Mouse (Mus musculus) kidney, postnatal 0 days (tissue): ENCODE measurements around the gene BC005561. TPM values are rescaled to one million over a fixed set of nuclear protein-coding genes. Genes with fewer than 3 reads are reported as not detected.

Source experiments
- ATAC-seq: fragments of 200-750 bp; cut with Nextera tagmentation; replicated peaks from 2 replicates; pipeline ENCODE4 v1.8.0; 2017; ENCODE audit warnings: low read depth, moderate number of reproducible peaks, moderate TSS enrichment, moderate library complexity; ENCODE audit not compliant: low FRiP score
- DNase-seq: peaks from one replicate; pipeline ENCODE4 v3.0.0-alpha.2; 2016; ENCODE audit warnings: low spot score
- H3K27ac ChIP-seq: fragments of 300-500 bp; sonication (generic); 2 replicates; pipeline ENCODE4 v1.5.1; 2014; ENCODE audit warnings: mild to moderate bottlenecking
- H3K27me3 ChIP-seq: fragments of 300-500 bp; sonication (generic); 2 replicates; pipeline ENCODE4 v1.6.1; 2014; ENCODE audit warnings: low read length, mixed read lengths; ENCODE audit not compliant: insufficient read depth
- H3K36me3 ChIP-seq: fragments of 300-500 bp; sonication (generic); 2 replicates; pipeline ENCODE4 v1.6.1; 2014; ENCODE audit warnings: low read length, mixed read lengths; ENCODE audit not compliant: insufficient read depth
- H3K4me1 ChIP-seq: fragments of 300-500 bp; sonication (generic); replicated peaks from 2 replicates; pipeline ENCODE4 v1.6.1; 2014; ENCODE audit warnings: antibody characterized with exemption, low read length, mixed read lengths; ENCODE audit not compliant: insufficient read depth
- H3K4me2 ChIP-seq: fragments of 300-500 bp; sonication (generic); 2 replicates; pipeline ENCODE4 v1.6.1; 2014; ENCODE audit warnings: mild to moderate bottlenecking, low read length, moderate library complexity, mixed read lengths
- H3K4me3 ChIP-seq: fragments of 300-500 bp; sonication (generic); replicated peaks from 2 replicates; pipeline ENCODE4 v1.5.1; 2014; ENCODE audit warnings: low read depth, low read length
- H3K9ac ChIP-seq: fragments of 300-500 bp; sonication (generic); 2 replicates; pipeline ENCODE4 v1.6.1; 2014; ENCODE audit warnings: low read depth, low read length
- H3K9me3 ChIP-seq: fragments of 300-500 bp; sonication (generic); replicated peaks from 2 replicates; pipeline ENCODE4 v1.6.1; 2016; ENCODE audit warnings: low read length, inconsistent platforms, mixed read lengths
- CTCF ChIP-seq: IDR thresholded peaks from 2 replicates; pipeline ENCODE4 v1.5.1; 2016; ENCODE audit warnings: antibody characterized with exemption, low read depth, mild to moderate bottlenecking, moderate library complexity
- WGBS: fragments of 180-500 bp; shearing (Covaris S2); extraction: QIAGEN DNeasy Blood & Tissue Kit; methylation state at CpG from one replicate; pipeline ENCODE4 v1.1.7; 2014; 5-methylcytosine and 5-hydroxymethylcytosine counted together
- polyA plus RNA-seq: library from polyadenylated mRNA; unstranded; fragments of >200 nt; fragmentation: Nextera tagmentation; extraction: Ambion mirVana; gene quantifications from 2 replicates; pipeline ENCODE4 v1.2.1, GENCODE M21; 2015

BC005561 gene
- 9.8 TPM in 2 replicates for polyA plus RNA-seq

DNA sequence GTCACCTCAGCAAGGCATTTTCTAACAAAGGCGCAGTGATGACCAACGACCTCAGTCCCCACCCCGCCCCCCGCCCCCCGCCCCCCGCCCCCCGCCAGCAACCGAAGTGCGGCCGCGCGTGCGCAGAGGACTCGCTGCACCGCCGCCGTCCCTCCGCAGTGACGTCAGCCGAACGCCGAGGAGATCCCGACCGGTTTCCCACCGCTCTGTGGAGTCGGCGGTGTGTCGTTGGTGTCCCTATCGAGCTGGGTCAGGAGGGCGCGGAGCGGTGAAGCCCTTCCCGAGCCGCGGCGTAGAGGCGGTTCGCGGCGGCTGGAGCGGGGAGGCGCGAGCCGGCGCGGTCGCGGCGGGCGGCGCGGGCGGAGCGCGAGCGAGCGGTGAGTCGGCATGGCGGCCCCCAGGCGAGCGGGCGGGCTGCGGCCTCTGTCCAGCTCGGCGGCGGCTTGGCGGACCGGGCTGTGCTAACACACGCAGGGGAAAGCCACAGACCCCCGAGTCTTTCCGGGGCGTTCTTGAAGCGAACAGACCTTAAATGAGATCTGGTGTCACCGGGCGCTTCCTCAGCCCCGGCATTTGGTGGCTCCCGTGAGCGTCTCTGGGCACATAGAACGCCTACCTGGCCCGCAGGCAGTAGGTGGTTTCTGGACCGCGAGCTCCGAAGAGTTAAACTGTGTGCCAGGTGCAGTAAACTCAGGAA lies at the start of gene BC005561:
Gene BC005561 (plus strand): TSS at position 158 of the 697 bp plus-strand sequence.
- peak within 1 kb of the TSS; percentile 92 for H3K27ac ChIP-seq
- no peaks in the 10 kb centered on the region for H3K27me3 ChIP-seq
- DNase-seq (peak; percentile 92), ATAC-seq (peak; percentile 92)
- peaks cover 6% of the 10 kb centered on the region for H3K36me3 ChIP-seq
- H3K4me3 ChIP-seq: peak within 1 kb of the TSS; percentile 94
- under 1% methylated on average over 69 of the region's 83 CpGs for WGBS
- TF ChIP-seq CTCF: no peak
- peaks cover 6% of the 10 kb centered on the region; the same call in 1 of the 2 replicates for H3K4me1 ChIP-seq
- H3K9ac ChIP-seq: peak within 1 kb of the TSS; percentile 93
- peak within 1 kb of the TSS; percentile 70 for H3K4me2 ChIP-seq
- H3K9me3 ChIP-seq: no peaks in the 10 kb centered on the region

DNA sequence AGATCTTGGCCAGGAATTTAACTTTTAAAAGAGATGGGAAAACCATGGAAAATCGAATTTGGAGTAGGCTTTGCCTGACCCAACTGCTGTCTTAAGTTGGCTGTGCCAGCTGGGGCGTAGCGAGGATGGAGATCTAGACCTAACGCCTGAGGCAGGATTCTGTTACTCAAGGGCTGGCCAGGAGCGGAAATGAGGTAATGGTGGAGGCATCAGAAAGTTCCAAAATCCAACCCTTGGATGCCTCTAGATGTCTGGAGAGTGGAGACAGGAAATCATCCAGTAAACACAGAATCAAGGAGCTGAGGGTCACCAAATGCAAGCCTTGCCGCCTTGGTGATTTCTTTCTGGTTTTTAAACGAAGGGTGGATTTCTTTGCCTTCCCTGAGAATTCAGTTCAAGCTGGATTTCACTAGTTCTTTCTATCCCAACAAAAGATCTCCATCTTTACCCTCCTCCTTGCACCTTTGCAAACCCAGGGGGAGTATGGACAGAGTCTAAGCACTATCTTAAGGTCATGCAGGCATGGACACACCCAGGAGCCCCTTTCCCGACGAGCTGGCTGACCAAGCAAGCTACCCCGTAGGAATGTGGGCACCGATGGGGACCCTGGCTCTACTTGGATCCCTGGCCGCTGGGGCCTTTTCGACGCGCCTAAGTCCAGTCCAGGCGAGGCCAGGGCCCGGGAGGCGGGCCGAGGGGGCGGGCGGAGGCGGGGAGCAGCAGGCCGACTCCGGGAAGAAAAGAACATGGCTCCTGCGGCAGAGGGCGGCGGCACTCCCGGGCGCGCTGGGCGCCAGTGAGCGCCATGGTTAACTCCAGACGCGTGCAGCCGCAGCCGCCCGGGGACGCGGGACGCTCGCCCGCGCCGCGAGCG lies 49.1 kb upstream of the BC005561 start, which contains the start of gene Pkd2:
Gene Pkd2 (plus strand): TSS at position 619 of the 874 bp plus-strand sequence.
- DNase-seq: peak; percentile 90
- WGBS: 9% methylated on average over 42 of the region's 46 CpGs

DNA sequence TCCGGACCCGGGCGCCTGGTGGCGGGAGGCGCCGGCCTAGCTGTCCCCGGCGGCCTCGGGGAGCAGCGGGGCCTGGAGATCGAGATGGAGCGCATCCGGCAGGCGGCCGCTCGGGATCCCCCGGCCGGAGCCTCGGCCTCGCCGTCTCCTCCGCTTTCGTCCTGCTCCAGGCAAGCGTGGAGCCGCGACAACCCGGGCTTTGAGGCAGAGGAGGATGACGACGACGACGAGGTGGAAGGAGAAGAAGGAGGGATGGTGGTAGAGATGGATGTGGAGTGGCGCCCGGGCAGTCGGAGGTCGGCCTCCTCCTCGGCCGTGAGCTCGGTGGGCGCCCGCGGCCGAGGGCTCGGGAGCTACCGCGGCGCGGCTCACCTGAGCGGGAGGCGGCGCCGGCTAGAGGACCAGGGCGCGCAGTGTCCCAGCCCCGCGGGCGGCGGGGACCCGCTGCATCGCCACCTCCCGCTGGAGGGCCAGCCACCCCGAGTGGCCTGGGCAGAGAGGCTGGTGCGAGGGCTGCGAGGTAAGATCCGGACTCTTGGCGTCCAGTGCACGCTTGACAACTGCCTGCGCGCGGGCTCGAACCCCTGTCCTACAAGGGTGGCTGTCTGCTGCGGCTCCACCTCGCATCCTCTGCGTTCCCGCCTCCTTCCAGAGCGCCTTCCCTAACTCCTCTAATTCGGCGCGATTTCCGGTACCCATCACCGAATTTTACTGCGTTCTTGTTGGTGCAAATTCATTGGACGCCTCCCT lies 48.3 kb upstream of the BC005561 start:
- peak; percentile 64 for ATAC-seq
- Histone ChIP-seq H3K9ac (peak overlapping the region; percentile 98), H3K27me3 (no peaks in the 10 kb centered on the region), H3K9me3 (no peaks in the 10 kb centered on the region), H3K4me1 (peaks cover 7% of the 10 kb centered on the region; the same call in 1 of the 2 replicates), H3K4me3 (peak overlapping the region; percentile 95), H3K36me3 (peaks cover 3% of the 10 kb centered on the region; the same call in 1 of the 2 replicates), H3K4me2 (peak overlapping the region; percentile 78), H3K27ac (peak overlapping the region; percentile 98)
- 1% methylated on average over 50 of the region's 82 CpGs for WGBS
- peak; percentile 82 for DNase-seq
- TF ChIP-seq CTCF: no peak

More for the DNA sequence above, 49.1 kb upstream of the BC005561 start, which contains the start of gene Pkd2:
- Histone ChIP-seq H3K9ac (peak within 1 kb of the TSS; percentile 98), H3K4me3 (peak within 1 kb of the TSS; percentile 95), H3K27me3 (no peaks in the 10 kb centered on the region), H3K36me3 (peaks cover 2% of the 10 kb centered on the region; the same call in 1 of the 2 replicates), H3K4me1 (peaks cover 7% of the 10 kb centered on the region; the same call in 1 of the 2 replicates), H3K9me3 (no peaks in the 10 kb centered on the region), H3K27ac (peak within 1 kb of the TSS; percentile 98), H3K4me2 (peak within 1 kb of the TSS; percentile 78)
- no peak for TF ChIP-seq CTCF
- peak; percentile 90 for ATAC-seq

DNA sequence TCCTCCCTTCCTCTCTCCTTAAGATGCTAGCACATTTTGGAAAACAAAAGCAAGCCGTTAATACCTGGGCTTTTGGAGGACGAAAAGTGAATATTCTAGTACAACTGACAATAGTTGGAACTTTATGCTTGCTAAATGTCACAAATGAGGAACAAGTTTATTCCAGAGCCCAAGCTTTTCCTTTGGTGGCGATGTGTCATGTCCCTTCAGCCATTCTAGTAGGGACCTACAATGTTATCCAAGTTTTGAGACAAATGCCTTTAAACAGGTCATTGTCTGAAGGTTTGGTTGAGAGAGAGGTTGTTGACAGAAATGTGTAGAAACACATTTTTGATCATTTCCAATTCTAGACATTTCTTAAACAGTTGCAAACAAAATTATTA lies 47.7 kb upstream of the BC005561 start:
- DNase-seq (no peak), ATAC-seq (no peak)
- H3K9me3 ChIP-seq: no peaks in the 10 kb centered on the region
- 15% methylated on average over 3 of the region's 3 CpGs for WGBS
- peaks cover 6% of the 10 kb centered on the region; the same call in 1 of the 2 replicates for H3K36me3 ChIP-seq
- no peak for TF ChIP-seq CTCF
- H3K4me3 ChIP-seq: peak overlapping the region; percentile 95
- H3K4me2 ChIP-seq: peak overlapping the region; percentile 78
- H3K27ac ChIP-seq: peak overlapping the region; percentile 98; the same call in 1 of the 2 replicates
- peaks cover 7% of the 10 kb centered on the region; the same call in 1 of the 2 replicates for H3K4me1 ChIP-seq
- H3K27me3 ChIP-seq: no peaks in the 10 kb centered on the region
- peak overlapping the region; percentile 98; the same call in 1 of the 2 replicates for H3K9ac ChIP-seq

DNA sequence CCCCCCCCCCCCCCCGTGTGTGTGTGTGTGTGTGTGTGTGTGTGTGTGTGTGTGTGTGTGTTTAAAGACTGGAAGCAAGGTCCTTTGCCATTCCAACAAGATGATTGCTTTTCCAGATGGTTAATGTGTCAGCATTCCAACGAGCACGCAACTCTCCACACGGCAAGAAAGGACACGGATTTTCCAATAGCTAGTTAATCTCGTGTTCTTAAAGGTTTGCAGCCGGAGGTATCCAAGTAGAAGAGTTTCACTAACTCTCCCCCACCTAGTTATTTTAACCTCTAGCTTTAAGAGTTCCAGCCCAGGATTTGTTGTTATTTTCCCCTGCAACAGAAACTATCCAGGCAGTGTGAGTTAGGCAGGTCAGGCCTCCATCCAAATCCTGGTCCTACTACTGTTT lies 47.3 kb upstream of the BC005561 start:
- H3K27ac ChIP-seq: no peak overlapping the region
- no peak for TF ChIP-seq CTCF
- H3K4me2 ChIP-seq: peak overlapping the region; percentile 78
- ATAC-seq: no peak
- peaks cover 7% of the 10 kb centered on the region; the same call in 1 of the 2 replicates for H3K4me1 ChIP-seq
- H3K27me3 ChIP-seq: no peaks in the 10 kb centered on the region
- 7% methylated on average over 6 of the region's 7 CpGs for WGBS
- peak overlapping the region; percentile 95 for H3K4me3 ChIP-seq
- H3K36me3 ChIP-seq: peaks cover 10% of the 10 kb centered on the region; the same call in 1 of the 2 replicates
- no peaks in the 10 kb centered on the region for H3K9me3 ChIP-seq
- H3K9ac ChIP-seq: no peak overlapping the region
- DNase-seq: peak; percentile 61
